Mouse (Mus musculus): ENCODE data around the gene B130006D01Rik. TPM values are rescaled to one million over a fixed set of nuclear protein-coding genes. Genes with fewer than 3 reads are reported as not detected.

B130006D01Rik gene
- total and polyA plus RNA-seq, 2 experiments from 2014 or later, result 0.47 to 1.9 TPM

GRCm38 (mm10) chr11:95768244-95768643 lies 44.9 kb downstream of the B130006D01Rik start:
- no peak for TF ChIP-seq CTCF (IDR thresholded peaks at IDR 0.05; ENCODE audit: low read depth)
- Histone ChIP-seq H3K9me3 (ENCODE audit: low read length) (no peaks in the 10 kb centered on the region), H3K36me3 (ENCODE audit: insufficient read depth) (peaks cover 23% of the 10 kb centered on the region), H3K27ac (ENCODE audit: low read depth, low read length) (no peak overlapping the region), H3K27me3 (ENCODE audit: insufficient read depth, low read length) (no peaks in the 10 kb centered on the region), H3K9ac (no peak overlapping the region), H3K4me1 (ENCODE audit: insufficient read depth) (no peaks in the 10 kb centered on the region), H3K4me2 (ENCODE audit: low read depth) (no peak overlapping the region), H3K4me3 (ENCODE audit: low read depth, low read length) (no peak overlapping the region)
- 90% methylated on average over 6 of the region's 6 CpGs for WGBS
- ATAC-seq (no peak), DNase-seq (no peak)

- Histone ChIP-seq H3K27ac (ENCODE audit: low read depth, low read length) (no peak overlapping the region), H3K4me3 (ENCODE audit: low read depth, low read length) (no peak overlapping the region), H3K27me3 (ENCODE audit: insufficient read depth, low read length) (no peaks in the 10 kb centered on the region), H3K9ac (no peak overlapping the region), H3K4me1 (ENCODE audit: insufficient read depth) (no peaks in the 10 kb centered on the region), H3K36me3 (ENCODE audit: insufficient read depth) (peaks cover 15% of the 10 kb centered on the region), H3K9me3 (ENCODE audit: low read length) (no peaks in the 10 kb centered on the region), H3K4me2 (ENCODE audit: low read depth) (no peak overlapping the region)
- DNase-seq, result no peak
- 87% methylated on average over 10 of the region's 10 CpGs for WGBS
- TF ChIP-seq CTCF (IDR thresholded peaks at IDR 0.05; ENCODE audit: low read depth), result no peak
- no peak for ATAC-seq
Measured at GRCm38 (mm10) chr11:95769208-95769607, 45.8 kb downstream of the B130006D01Rik start.

- Histone ChIP-seq H3K4me3 (ENCODE audit: low read depth, low read length) (no peak overlapping the region), H3K36me3 (ENCODE audit: insufficient read depth) (peaks cover 9% of the 10 kb centered on the region; the same call in 1 of the 2 replicates), H3K9ac (no peak overlapping the region), H3K9me3 (ENCODE audit: low read length) (no peaks in the 10 kb centered on the region), H3K4me1 (ENCODE audit: insufficient read depth) (no peaks in the 10 kb centered on the region), H3K27ac (ENCODE audit: low read depth, low read length) (no peak overlapping the region), H3K27me3 (ENCODE audit: insufficient read depth, low read length) (no peaks in the 10 kb centered on the region), H3K4me2 (ENCODE audit: low read depth) (no peak overlapping the region)
- TF ChIP-seq CTCF (IDR thresholded peaks at IDR 0.05; ENCODE audit: low read depth), result peak; percentile 58
- no peak for ATAC-seq
- peak; percentile 22 for DNase-seq
- WGBS, result 61% methylated on average over 9 of the region's 9 CpGs
Measured at GRCm38 (mm10) chr11:95770720-95771364, 47.5 kb downstream of the B130006D01Rik start.

- Histone ChIP-seq H3K27me3 (ENCODE audit: insufficient read depth, low read length) (no peaks in the 10 kb centered on the region), H3K27ac (ENCODE audit: low read depth, low read length) (no peak overlapping the region), H3K4me3 (ENCODE audit: low read depth, low read length) (no peak overlapping the region), H3K4me1 (ENCODE audit: insufficient read depth) (no peaks in the 10 kb centered on the region), H3K36me3 (ENCODE audit: insufficient read depth) (peaks cover 9% of the 10 kb centered on the region; the same call in 1 of the 2 replicates), H3K9me3 (ENCODE audit: low read length) (no peaks in the 10 kb centered on the region), H3K4me2 (ENCODE audit: low read depth) (no peak overlapping the region), H3K9ac (no peak overlapping the region)
- DNase-seq (no peak), ATAC-seq (no peak)
- whole genome bisulfite sequencing, result 94% methylated on average over 8 of the region's 8 CpGs
- no peak for TF ChIP-seq CTCF (IDR thresholded peaks at IDR 0.05; ENCODE audit: low read depth)
Measured at GRCm38 (mm10) chr11:95771665-95772064, 48.3 kb downstream of the B130006D01Rik start.

GRCm38 (mm10) chr11:95773264-95773663 lies 49.9 kb downstream of the B130006D01Rik start:
- Histone ChIP-seq H3K36me3 (ENCODE audit: insufficient read depth) (peaks cover 9% of the 10 kb centered on the region; the same call in 1 of the 2 replicates), H3K27ac (ENCODE audit: low read depth, low read length) (no peak overlapping the region), H3K9ac (no peak overlapping the region), H3K27me3 (ENCODE audit: insufficient read depth, low read length) (no peaks in the 10 kb centered on the region), H3K4me2 (ENCODE audit: low read depth) (no peak overlapping the region), H3K4me1 (ENCODE audit: insufficient read depth) (no peaks in the 10 kb centered on the region), H3K9me3 (ENCODE audit: low read length) (no peaks in the 10 kb centered on the region), H3K4me3 (ENCODE audit: low read depth, low read length) (no peak overlapping the region)
- ATAC-seq, result no peak
- 71% methylated on average over 3 of the region's 3 CpGs for WGBS
- TF ChIP-seq CTCF (IDR thresholded peaks at IDR 0.05; ENCODE audit: low read depth), result no peak
- no peak for DNase-seq

Other genes with a start within 250 kb of the B130006D01Rik start
- 35.7 and 45.8 TPM in 2 replicates for gene Nxph3, start 209.0 kb upstream of the B130006D01Rik start, total RNA-seq (2014; rRNA removed)
- gene Nxph3, start 209.0 kb upstream of the B130006D01Rik start, polyA plus RNA-seq (2015; fragmentation: Nextera tagmentation; extraction: Ambion mirVana), result 9.5 and 12.9 TPM in 2 replicates
- gene Ngfr, start 135.9 kb upstream of the B130006D01Rik start, total RNA-seq (2014; rRNA removed), result 5.8 and 8.2 TPM in 2 replicates
- gene Ngfr, start 135.9 kb upstream of the B130006D01Rik start, polyA plus RNA-seq (2015; fragmentation: Nextera tagmentation; extraction: Ambion mirVana), result 4.5 and 6.0 TPM in 2 replicates
- gene Phb, start 56.6 kb upstream of the B130006D01Rik start, total RNA-seq (2014; rRNA removed), result 130 and 149 TPM in 2 replicates
- 192 and 197 TPM in 2 replicates for gene Phb, start 56.6 kb upstream of the B130006D01Rik start, polyA plus RNA-seq (2015; fragmentation: Nextera tagmentation; extraction: Ambion mirVana)
- gene Zfp652, start 10.9 kb upstream of the B130006D01Rik start, total RNA-seq (2014; rRNA removed), result 22.3 and 29.4 TPM in 2 replicates
- gene Zfp652, start 10.9 kb upstream of the B130006D01Rik start, polyA plus RNA-seq (2015; fragmentation: Nextera tagmentation; extraction: Ambion mirVana), result 11.5 and 16.5 TPM in 2 replicates
- gene Phospho1, start 100.9 kb downstream of the B130006D01Rik start, total RNA-seq (2014; rRNA removed), result 0.90 and 2.7 TPM in 2 replicates
- not detected in 2 replicates for gene Phospho1, start 100.9 kb downstream of the B130006D01Rik start, polyA plus RNA-seq (2015; fragmentation: Nextera tagmentation; extraction: Ambion mirVana)
- gene Gngt2, start 113.6 kb downstream of the B130006D01Rik start, total RNA-seq (2014; rRNA removed), result 1.0 and 1.6 TPM in 2 replicates
- 1.9 and 2.9 TPM in 2 replicates for gene Gngt2, start 113.6 kb downstream of the B130006D01Rik start, polyA plus RNA-seq (2015; fragmentation: Nextera tagmentation; extraction: Ambion mirVana)
- 0.19 and 0.62 TPM in 2 replicates for gene Abi3, start 118.9 kb downstream of the B130006D01Rik start, total RNA-seq (2014; rRNA removed)
- gene Abi3, start 118.9 kb downstream of the B130006D01Rik start, polyA plus RNA-seq (2015; fragmentation: Nextera tagmentation; extraction: Ambion mirVana), result 1.4 and 1.5 TPM in 2 replicates
- not detected in 2 replicates for gene B4galnt2, start 191.3 kb downstream of the B130006D01Rik start, total RNA-seq (2014; rRNA removed)
- gene B4galnt2, start 191.3 kb downstream of the B130006D01Rik start, polyA plus RNA-seq (2015; fragmentation: Nextera tagmentation; extraction: Ambion mirVana), result not detected in 2 replicates